ENCODE assay signal across 9 mouse cellular contexts in genomic region chr14:54492345-54493131, GRCm38 (mm10). TPM values are rescaled to one million over a fixed set of nuclear protein-coding genes. Genes with fewer than 3 reads are reported as not detected.
DNase-seq lines count a peak whose midpoint lies in the region; ATAC-seq and TF ChIP-seq lines count a peak whose summit lies in the region.
"Had no signal": no experiment of that assay in that cellular context is flagged by ENCODE, and none has a peak within 500 bp of the region (broad histone marks: within the 10 kb centered on the region; RNA-seq: fewer than 3 reads in every experiment).

No protein-coding gene starts in this region.

- no peaks in the 10 kb centered on the region for H3K27me3 ChIP-seq in midbrain, postnatal 0 days (ENCODE audit: insufficient read depth, low read length)
- H3K27me3 ChIP-seq: heart, embryonic 13.5 days had no signal

- H3K36me3 ChIP-seq in midbrain, postnatal 0 days (ENCODE audit: insufficient read depth, low read length), result no peaks in the 10 kb centered on the region
- H3K36me3 ChIP-seq: heart, embryonic 13.5 days had no signal

- peak; percentile 100 for ATAC-seq in frontal cortex, adult (ENCODE audit: low TSS enrichment)
- no peak for ATAC-seq in midbrain, postnatal 0 days (ENCODE audit: low FRiP score)

- 74% methylated on average over 18 of the region's 18 CpGs for WGBS in midbrain, postnatal 0 days

- H3K4me1 ChIP-seq in midbrain, postnatal 0 days (ENCODE audit: insufficient read depth, low read length), result no peaks in the 10 kb centered on the region

- no peak overlapping the region for H3K9ac ChIP-seq in midbrain, postnatal 0 days (replicated peaks; ENCODE audit: low read length, poor library complexity, severe bottlenecking)
- H3K9ac ChIP-seq: heart, embryonic 13.5 days had no signal

- H3K9me3 ChIP-seq in midbrain, postnatal 0 days (ENCODE audit: low read length), result no peaks in the 10 kb centered on the region
- H3K9me3 ChIP-seq: heart, embryonic 13.5 days had no signal

- intact Hi-C loops in left cerebral cortex, postnatal 25 days (cut with DNase I), result loop anchor here (2.0 to 5.0 kb wide), 3 partner anchors 28 to 432 kb away; partner anchors contain the start of genes Lrp10 and Mmp14

- H3K4me2 ChIP-seq in midbrain, postnatal 0 days (ENCODE audit: low read depth, low read length, poor library complexity, severe bottlenecking), result no peak overlapping the region
- H3K4me2 ChIP-seq: heart, embryonic 13.5 days had no signal

- no peak overlapping the region for H3K27ac ChIP-seq in midbrain, postnatal 0 days (ENCODE audit: low read depth, low read length)
- H3K27ac ChIP-seq: heart, embryonic 13.5 days had no signal

- H3K4me3 ChIP-seq in midbrain, postnatal 0 days (ENCODE audit: low read depth, low read length), result no peak overlapping the region
- H3K4me3 ChIP-seq: heart, embryonic 13.5 days had no signal

- DNase-seq in frontal cortex, postnatal 10 days (ENCODE audit: low spot score in 2 of 2), result no peak
- DNase-seq in thymus, postnatal 36 days, result peak; percentile 20 to 40
- DNase-seq in thymus, postnatal 14 days, result no peak
- DNase-seq in left cerebral cortex, postnatal 25 days (ENCODE audit: low spot score in 2 of 2), result peak; percentile 38 to 89
- DNase-seq in midbrain, postnatal 0 days (ENCODE audit: low spot score), result no peak
- no peak for DNase-seq in layer of hippocampus, postnatal 36 days
- no peak for DNase-seq in cerebellum, adult 9-10 months

- TF ChIP-seq CTCF in midbrain, postnatal 0 days (IDR thresholded peaks at IDR 0.05), result no peak

RNA-seq across cellular contexts. Expression of gene Rem2, which starts 16.6 kb away (rescaled TPM):
- 1 to 10 TPM; 3.5 to 6.6 TPM for total RNA-seq in left cerebral cortex, postnatal 25 days (2021)
- 35.6 and 47.4 TPM in 2 replicates for total RNA-seq in midbrain, postnatal 0 days (2014; rRNA removed)
- polyA plus RNA-seq in midbrain, postnatal 0 days (2015; fragmentation: Nextera tagmentation; extraction: Ambion mirVana), result 33.0 and 34.0 TPM in 2 replicates
- total RNA-seq in layer of hippocampus, postnatal 36 days (2021), result 10 to 100 TPM; 20.7 to 23.8 TPM

RNA-seq across cellular contexts. Expression of gene Prmt5, which starts 24.8 kb away (rescaled TPM):
- total RNA-seq in left cerebral cortex, postnatal 25 days (2021), result 10 to 100 TPM; 49.3 to 54.7 TPM
- 79.6 and 92.9 TPM in 2 replicates for total RNA-seq in midbrain, postnatal 0 days (2014; rRNA removed)
- 83.4 and 85.2 TPM in 2 replicates for polyA plus RNA-seq in midbrain, postnatal 0 days (2015; fragmentation: Nextera tagmentation; extraction: Ambion mirVana)
- total RNA-seq in layer of hippocampus, postnatal 36 days (2021), result 10 to 100 TPM; 51.7 to 57.1 TPM

RNA-seq across cellular contexts. Expression of gene Lrp10, which starts 28.6 kb away (rescaled TPM):
- 10 to 100 TPM; 20.6 to 26.9 TPM for total RNA-seq in left cerebral cortex, postnatal 25 days (2021)
- total RNA-seq in midbrain, postnatal 0 days (2014; rRNA removed), result 40.2 and 42.1 TPM in 2 replicates
- polyA plus RNA-seq in midbrain, postnatal 0 days (2015; fragmentation: Nextera tagmentation; extraction: Ambion mirVana), result 29.7 and 31.9 TPM in 2 replicates
- total RNA-seq in layer of hippocampus, postnatal 36 days (2021), result 10 to 100 TPM; 26.4 to 29.6 TPM

Comparison
In these comparisons a context has a peak if more than half of its experiments do, and no peak if none do; other contexts are left out.
1. DNase-seq: peak in thymus, postnatal 36 days (2 of 2) and left cerebral cortex, postnatal 25 days (2 of 2); none in frontal cortex, postnatal 10 days (0 of 2), thymus, postnatal 14 days (single experiment), midbrain, postnatal 0 days (single experiment), layer of hippocampus, postnatal 36 days (0 of 2) and cerebellum, adult 9-10 months (single experiment).